Mouse (Mus musculus) lung, postnatal 0 days (tissue): ENCODE data around the gene Mettl25. TPM values are rescaled to one million over a fixed set of nuclear protein-coding genes. Genes with fewer than 3 reads are reported as not detected.

ENCODE experiments used
- ATAC-seq: fragments of 200-750 bp; cut with Nextera tagmentation; 2 replicates; pipeline ENCODE4 v1.8.0; 2017; ENCODE audit warnings: moderate library complexity
- DNase-seq: peaks from one replicate; pipeline ENCODE4 v3.0.0-alpha.2; 2016; ENCODE audit warnings: low spot score
- H3K27ac ChIP-seq: fragments of 300-500 bp; sonication (generic); 2 replicates; pipeline ENCODE4 v1.5.1; 2014; ENCODE audit warnings: antibody characterized with exemption, mild to moderate bottlenecking, low read length, mixed read lengths
- H3K27me3 ChIP-seq: fragments of 300-500 bp; sonication (generic); replicated peaks from 2 replicates; pipeline ENCODE4 v1.6.1; 2014; ENCODE audit warnings: low read length, mixed read lengths; ENCODE audit not compliant: insufficient read depth
- H3K36me3 ChIP-seq: fragments of 300-500 bp; sonication (generic); 2 replicates; pipeline ENCODE4 v1.6.1; 2014; ENCODE audit warnings: low read length, mixed read lengths; ENCODE audit not compliant: insufficient read depth
- H3K4me1 ChIP-seq: fragments of 300-500 bp; sonication (generic); 2 replicates; pipeline ENCODE4 v1.6.1; 2014; ENCODE audit warnings: antibody characterized with exemption, low read depth, low read length, mixed read lengths; ENCODE audit not compliant: insufficient read depth
- H3K4me2 ChIP-seq: fragments of 300-500 bp; sonication (generic); replicated peaks from 2 replicates; pipeline ENCODE4 v1.6.1; 2014; ENCODE audit warnings: low read depth, mild to moderate bottlenecking, low read length, moderate library complexity, mixed read lengths
- H3K4me3 ChIP-seq: fragments of 300-500 bp; sonication (generic); 2 replicates; pipeline ENCODE4 v1.5.1; 2014; ENCODE audit warnings: low read depth, low read length
- H3K9ac ChIP-seq: fragments of 300-500 bp; sonication (generic); replicated peaks from 2 replicates; pipeline ENCODE4 v1.6.1; 2014; ENCODE audit warnings: low read depth, mild to moderate bottlenecking
- H3K9me3 ChIP-seq: fragments of 300-500 bp; sonication (generic); 2 replicates; pipeline ENCODE4 v1.6.1; 2016; ENCODE audit warnings: low read length, mixed read lengths
- CTCF ChIP-seq: IDR thresholded peaks from 2 replicates; pipeline ENCODE4 v1.5.1; 2016; ENCODE audit warnings: antibody characterized with exemption, mild to moderate bottlenecking
- EP300 ChIP-seq: IDR thresholded peaks from 2 replicates; pipeline ENCODE4 v1.6.1; 2016; ENCODE audit warnings: antibody characterized with exemption, mild to moderate bottlenecking, control low read depth
- WGBS: fragments of 180-500 bp; shearing (Covaris S2); extraction: QIAGEN DNeasy Blood & Tissue Kit; methylation state at CpG from one replicate; pipeline ENCODE4 v1.1.7; 2014; 5-methylcytosine and 5-hydroxymethylcytosine counted together
- polyA plus RNA-seq: library from polyadenylated mRNA; unstranded; fragments of >200 nt; fragmentation: Nextera tagmentation; extraction: Ambion mirVana; gene quantifications from 2 replicates; pipeline ENCODE4 v1.2.1, GENCODE M21; 2015

The Mettl25 gene
- polyA plus RNA-seq, 1 experiment from 2014 or later = 11.7 TPM

GRCm38 (mm10) chr10:105760046-105760445, 81.1 kb downstream of the Mettl25 start:
- H3K9ac ChIP-seq = no peak overlapping the region
- no peak for TF ChIP-seq CTCF
- WGBS = 45% methylated on average over 7 of the region's 7 CpGs

DNA sequence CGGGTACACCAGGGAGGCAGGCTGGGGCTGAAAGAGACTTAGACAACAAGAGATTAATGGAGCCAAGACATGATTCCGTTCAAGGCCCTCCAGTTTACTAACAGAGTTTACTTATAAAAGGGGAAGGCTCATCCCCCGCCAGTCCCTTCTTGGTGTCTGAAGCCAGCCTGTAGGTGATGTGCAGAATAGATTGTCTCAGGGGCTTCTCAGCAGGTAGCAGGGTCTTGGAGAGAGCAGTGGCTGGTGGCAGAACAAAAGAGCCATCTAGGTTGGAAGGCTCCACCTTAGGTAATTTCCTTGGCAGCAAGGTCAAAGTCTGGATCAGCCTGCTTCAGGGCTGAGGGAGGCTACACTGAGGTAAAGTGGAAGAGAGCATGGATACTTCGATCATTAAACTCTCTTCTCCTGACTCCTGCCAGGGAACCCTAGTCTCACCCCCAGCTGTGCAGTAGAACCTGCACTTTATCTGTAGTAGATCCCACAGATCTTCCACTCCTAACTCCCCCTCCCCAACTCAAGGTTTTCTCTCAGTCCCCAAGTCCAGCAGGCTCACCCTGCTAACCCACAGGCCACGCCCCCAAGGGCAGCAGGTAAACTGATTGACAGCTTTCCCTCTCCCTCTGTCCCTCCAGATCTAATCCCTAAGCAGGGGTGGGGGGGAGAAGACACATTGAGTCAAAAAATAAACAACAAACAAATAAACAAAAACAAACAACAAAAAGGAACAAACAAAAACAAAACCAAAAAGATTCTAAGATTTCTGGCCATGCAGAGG, 87.2 kb downstream of the Mettl25 start:
- no peak for TF ChIP-seq EP300
- TF ChIP-seq CTCF = no peak
- WGBS = 78% methylated on average over 5 of the region's 5 CpGs
- Histone ChIP-seq H3K4me3 (no peak overlapping the region), H3K9me3 (no peaks in the 10 kb centered on the region), H3K9ac (no peak overlapping the region), H3K36me3 (no peaks in the 10 kb centered on the region), H3K4me1 (no peaks in the 10 kb centered on the region), H3K4me2 (no peak overlapping the region), H3K27me3 (no peaks in the 10 kb centered on the region), H3K27ac (no peak overlapping the region)
- ATAC-seq (no peak), DNase-seq (no peak)

More at GRCm38 (mm10) chr10:105760046-105760445, 81.1 kb downstream of the Mettl25 start:
- no peaks in the 10 kb centered on the region for H3K36me3 ChIP-seq
- H3K27me3 ChIP-seq = no peaks in the 10 kb centered on the region
- H3K27ac ChIP-seq = no peak overlapping the region
- no peak for ATAC-seq
- H3K9me3 ChIP-seq = no peaks in the 10 kb centered on the region
- no peak for DNase-seq
- no peaks in the 10 kb centered on the region for H3K4me1 ChIP-seq
- H3K4me2 ChIP-seq = no peak overlapping the region
- H3K4me3 ChIP-seq = no peak overlapping the region

- ATAC-seq (no peak), DNase-seq (no peak)
- H3K4me2 ChIP-seq = no peak overlapping the region
- no peaks in the 10 kb centered on the region for H3K36me3 ChIP-seq
- H3K27me3 ChIP-seq = no peaks in the 10 kb centered on the region
- no peak overlapping the region for H3K4me3 ChIP-seq
- no peaks in the 10 kb centered on the region for H3K4me1 ChIP-seq
- no peak overlapping the region for H3K27ac ChIP-seq
- WGBS = 68% methylated on average over 1 of the region's 1 CpGs
- no peak overlapping the region for H3K9ac ChIP-seq
- no peaks in the 10 kb centered on the region for H3K9me3 ChIP-seq
- TF ChIP-seq EP300 = no peak
- TF ChIP-seq CTCF = no peak
These were observed 95.2 kb downstream of the Mettl25 start for GRCm38 (mm10) chr10:105746019-105746418.

GRCm38 (mm10) chr10:105741736-105742135, 99.4 kb downstream of the Mettl25 start:
- no peak for DNase-seq
- Histone ChIP-seq H3K27me3 (no peaks in the 10 kb centered on the region), H3K36me3 (no peaks in the 10 kb centered on the region), H3K4me2 (no peak overlapping the region), H3K9me3 (no peaks in the 10 kb centered on the region), H3K4me3 (no peak overlapping the region), H3K4me1 (no peaks in the 10 kb centered on the region), H3K27ac (no peak overlapping the region), H3K9ac (no peak overlapping the region)
- ATAC-seq = no peak
- TF ChIP-seq CTCF (no peak), EP300 (no peak)
- 55% methylated on average over 6 of the region's 6 CpGs for WGBS

- no peak overlapping the region for H3K4me3 ChIP-seq
- ATAC-seq (no peak), DNase-seq (no peak)
- no peak overlapping the region for H3K4me2 ChIP-seq
- no peaks in the 10 kb centered on the region for H3K36me3 ChIP-seq
- no peaks in the 10 kb centered on the region for H3K9me3 ChIP-seq
- no peak overlapping the region for H3K9ac ChIP-seq
- WGBS = 46% methylated on average over 5 of the region's 5 CpGs
- TF ChIP-seq EP300 = no peak
- no peak for TF ChIP-seq CTCF
- no peaks in the 10 kb centered on the region for H3K4me1 ChIP-seq
- no peaks in the 10 kb centered on the region for H3K27me3 ChIP-seq
- no peak overlapping the region for H3K27ac ChIP-seq
These were observed 102.2 kb downstream of the Mettl25 start for GRCm38 (mm10) chr10:105738942-105739341.

- no peaks in the 10 kb centered on the region for H3K9me3 ChIP-seq
- ATAC-seq = no peak
- H3K4me2 ChIP-seq = no peak overlapping the region
- H3K36me3 ChIP-seq = no peaks in the 10 kb centered on the region
- H3K27me3 ChIP-seq = no peaks in the 10 kb centered on the region
- whole genome bisulfite sequencing = 89% methylated on average over 2 of the region's 2 CpGs
- H3K27ac ChIP-seq = no peak overlapping the region
- TF ChIP-seq EP300 (no peak), CTCF (no peak)
- no peak overlapping the region for H3K9ac ChIP-seq
- no peak overlapping the region for H3K4me3 ChIP-seq
- no peak for DNase-seq
- H3K4me1 ChIP-seq = no peaks in the 10 kb centered on the region
These were observed 113.4 kb downstream of the Mettl25 start for GRCm38 (mm10) chr10:105727798-105728197.
